Comparison of ENCODE assay signal across 21 mouse cellular contexts in the genomic region with DNA sequence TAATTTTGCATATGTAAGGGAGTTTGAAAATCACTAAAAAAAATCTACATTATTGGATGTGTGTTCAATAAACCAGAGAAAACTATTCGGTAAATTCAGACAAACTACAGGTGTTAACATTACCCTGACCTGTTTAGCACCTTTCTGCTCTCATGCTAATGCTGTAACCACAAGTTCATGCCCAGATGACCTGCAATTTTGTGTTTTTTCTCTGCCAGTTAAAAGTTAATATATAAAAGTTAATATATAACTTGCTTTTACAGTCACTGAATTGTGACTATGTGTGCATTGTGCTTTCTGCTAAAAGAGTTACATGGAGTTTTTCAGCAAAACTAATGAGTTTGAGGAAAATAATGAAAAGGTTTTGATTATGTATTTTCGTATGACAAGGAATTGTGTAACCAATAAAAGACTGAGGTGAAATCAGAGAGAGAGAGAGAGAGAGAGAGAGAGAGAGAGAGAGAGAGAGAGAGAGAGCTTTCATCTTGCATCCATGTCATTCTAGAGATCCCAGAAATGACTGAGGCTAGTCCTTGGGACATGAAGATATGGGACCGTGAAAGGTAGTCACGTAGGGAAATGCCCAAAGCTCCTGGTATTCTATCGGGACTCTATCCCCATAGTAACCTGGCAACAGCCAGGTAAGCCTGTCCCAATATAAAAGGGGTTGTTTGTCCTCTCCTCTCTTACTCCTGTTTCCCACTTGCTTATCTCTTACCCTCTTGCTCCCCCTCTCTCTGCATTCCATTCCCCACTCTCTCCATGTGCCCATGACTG.
"Had no signal": no experiment of that assay in that cellular context is flagged by ENCODE, and none has a peak within 500 bp of the region (broad histone marks: within the 10 kb centered on the region; RNA-seq: fewer than 3 reads in every experiment).

No protein-coding gene starts in this region.

- H3K36me3 ChIP-seq: limb, embryonic 10.5 days; limb, embryonic 13.5 days; liver, embryonic 12.5 days; liver, embryonic 15.5 days; lung, embryonic 15.5 days; midbrain, embryonic 10.5 days; midbrain, embryonic 13.5 days; neural tube, embryonic 13.5 days had no signal

- H3K4me3 ChIP-seq: layer of hippocampus, adult 2 months; limb, embryonic 10.5 days; limb, embryonic 13.5 days; liver, embryonic 12.5 days; liver, embryonic 15.5 days; lung, embryonic 15.5 days; megakaryocyte, embryonic 14.5 days; midbrain, embryonic 10.5 days; midbrain, embryonic 13.5 days; myocyte; neural tube, embryonic 13.5 days had no signal

- H3K27me3 ChIP-seq: limb, embryonic 13.5 days; liver, embryonic 12.5 days; liver, embryonic 15.5 days; lung, embryonic 15.5 days; megakaryocyte, embryonic 14.5 days; midbrain, embryonic 13.5 days; neural tube, embryonic 13.5 days had no signal

- H3K4me1 ChIP-seq: limb, embryonic 10.5 days; limb, embryonic 13.5 days; liver, embryonic 12.5 days; liver, embryonic 15.5 days; lung, embryonic 15.5 days; megakaryocyte, embryonic 14.5 days; midbrain, embryonic 10.5 days; midbrain, embryonic 13.5 days; neural tube, embryonic 13.5 days had no signal

- H3K27ac ChIP-seq: layer of hippocampus, adult 2 months; limb, embryonic 10.5 days; limb, embryonic 13.5 days; liver, embryonic 12.5 days; liver, embryonic 15.5 days; lung, embryonic 15.5 days; midbrain, embryonic 10.5 days; midbrain, embryonic 13.5 days; neural tube, embryonic 13.5 days had no signal

- H3K9me3 ChIP-seq: limb, embryonic 10.5 days; limb, embryonic 13.5 days; liver, embryonic 12.5 days; liver, embryonic 15.5 days; lung, embryonic 15.5 days; midbrain, embryonic 10.5 days; midbrain, embryonic 13.5 days; neural tube, embryonic 13.5 days had no signal

- H3K4me2 ChIP-seq: limb, embryonic 13.5 days; liver, embryonic 12.5 days; liver, embryonic 15.5 days; lung, embryonic 15.5 days; midbrain, embryonic 13.5 days; neural tube, embryonic 13.5 days had no signal

- DNase-seq: layer of hippocampus, adult 9-11 months; liver; lung, adult 18-20 months; lung, postnatal 10 days; lung, postnatal 36 days; retina, postnatal 1 day; thymus, adult 18-20 months; thymus, postnatal 14 days; thymus, postnatal 4 days had no signal

- ATAC-seq: liver, embryonic 12.5 days; midbrain, embryonic 13.5 days; midbrain, embryonic 16.5 days had no signal

- H3K9ac ChIP-seq: limb, embryonic 13.5 days; liver, embryonic 12.5 days; liver, embryonic 15.5 days; lung, embryonic 15.5 days; midbrain, embryonic 13.5 days; neural tube, embryonic 13.5 days had no signal
